Mouse (Mus musculus): ENCODE results near the gene Zfp326. TPM values are rescaled to one million over a fixed set of nuclear protein-coding genes. Genes with fewer than 3 reads are reported as not detected.

Zfp326 gene
- polyA plus RNA-seq (2014; fragmentation: Nextera tagmentation; extraction: Ambion mirVana), result 49.1 and 52.6 TPM in 2 replicates

DNA sequence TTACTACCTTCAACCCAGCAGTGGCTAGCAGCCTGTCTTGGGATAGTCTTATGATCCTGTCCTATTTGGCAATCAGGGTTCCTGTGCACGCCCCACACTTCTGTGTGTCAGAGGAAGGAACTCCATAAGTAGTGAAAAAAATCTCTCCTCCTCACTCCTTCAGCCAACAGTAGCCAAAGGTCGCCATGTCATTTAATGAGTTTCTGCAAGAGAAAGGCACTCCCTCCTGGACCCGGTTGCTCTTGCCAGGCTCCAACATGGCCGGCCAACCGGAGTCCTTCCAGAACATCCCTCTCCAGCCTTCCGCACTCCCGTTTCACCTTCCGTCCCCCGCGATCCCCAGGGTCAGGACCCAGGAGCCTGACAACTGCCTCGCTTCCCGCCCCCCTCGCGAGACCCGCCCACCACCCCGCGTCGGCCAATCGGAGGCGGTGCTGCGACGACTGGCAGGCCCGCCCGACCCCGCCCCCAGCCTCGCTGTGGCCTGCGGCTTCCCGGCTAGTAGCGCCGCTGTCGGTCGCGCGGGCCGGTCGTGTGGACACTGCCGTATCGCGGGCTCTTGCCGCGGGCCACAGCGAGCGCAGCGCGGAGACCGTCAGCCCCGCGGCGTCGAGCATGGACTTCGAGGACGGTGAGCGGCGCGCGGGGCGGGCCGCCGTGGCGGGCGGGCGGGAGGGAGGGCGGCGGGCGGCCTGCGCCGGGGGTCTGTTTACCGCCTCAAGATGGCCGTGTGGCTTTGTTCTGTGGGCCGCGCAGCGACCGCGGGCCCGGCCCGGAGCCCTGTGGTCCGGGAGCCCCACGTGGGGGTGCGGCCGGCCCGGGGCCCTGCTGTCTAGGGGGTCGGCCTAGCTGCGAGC, at the start of gene Zfp326:
TSS of gene Zfp326 (plus strand) at position 498 of the 857 bp plus-strand sequence.
- H3K27ac ChIP-seq (ENCODE audit: low read depth, low read length), result peak within 1 kb of the TSS; percentile 83
- H3K36me3 ChIP-seq (ENCODE audit: control insufficient read depth, insufficient read depth, low read length), result no peaks in the 10 kb centered on the region
- DNase-seq (ENCODE audit: low spot score) (peak; percentile 98), ATAC-seq (replicated peaks; ENCODE audit: low FRiP score) (peak; percentile 98)
- H3K4me2 ChIP-seq (ENCODE audit: low read depth, low read length, severe bottlenecking), result peak within 1 kb of the TSS; percentile 70
- peak within 1 kb of the TSS; percentile 100 for H3K9ac ChIP-seq (ENCODE audit: low read length)
- H3K27me3 ChIP-seq (ENCODE audit: control insufficient read depth, insufficient read depth, low read length), result no peaks in the 10 kb centered on the region
- H3K4me3 ChIP-seq (ENCODE audit: low read depth, low read length), result peak within 1 kb of the TSS; percentile 99
- no peaks in the 10 kb centered on the region; the same call in 1 of the 2 replicates for H3K4me1 ChIP-seq (replicated peaks; ENCODE audit: control insufficient read depth, insufficient read depth, low read length)
- WGBS, result under 1% methylated on average over 52 of the region's 83 CpGs
- H3K9me3 ChIP-seq (ENCODE audit: control insufficient read depth, low read length), result no peaks in the 10 kb centered on the region

DNA sequence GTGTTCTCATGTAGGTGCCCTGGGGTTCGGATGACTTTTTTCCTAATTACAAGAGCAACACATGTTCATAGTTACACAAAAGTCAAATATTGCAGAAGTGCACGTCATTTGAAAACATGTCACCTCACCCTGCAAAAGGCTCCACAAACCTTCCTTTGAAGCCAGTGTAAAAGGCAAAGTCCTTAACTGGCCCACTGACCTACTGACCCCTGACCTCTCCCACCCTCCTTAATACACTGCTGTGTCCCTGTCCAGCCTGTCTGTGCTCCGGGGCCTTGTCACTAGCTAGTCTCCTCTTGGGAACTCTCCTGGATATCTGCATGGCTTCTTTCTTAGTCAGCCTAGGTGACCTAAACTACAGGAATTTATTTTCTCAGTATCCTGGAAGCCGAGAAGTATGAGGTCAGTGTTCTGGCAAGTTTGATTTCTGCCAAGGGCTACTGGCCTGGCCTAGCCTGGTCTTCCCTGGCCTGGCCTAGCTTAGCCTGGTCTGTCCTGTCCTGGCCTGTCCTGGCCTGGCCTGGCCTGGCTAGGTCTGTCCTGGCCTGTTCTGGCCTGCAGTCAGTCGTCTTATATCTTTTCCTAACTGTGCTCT, 49.4 kb upstream of the Zfp326 start:
- H3K9ac ChIP-seq (ENCODE audit: low read length), result no peak overlapping the region
- no peak overlapping the region for H3K4me2 ChIP-seq (ENCODE audit: low read depth, low read length, severe bottlenecking)
- no peak for ATAC-seq (replicated peaks; ENCODE audit: low FRiP score)
- DNase-seq (ENCODE audit: low spot score), result no peak
- no peaks in the 10 kb centered on the region for H3K36me3 ChIP-seq (ENCODE audit: control insufficient read depth, insufficient read depth, low read length)
- no peak overlapping the region for H3K27ac ChIP-seq (ENCODE audit: low read depth, low read length)
- 63% methylated on average over 5 of the region's 5 CpGs for WGBS
- H3K4me1 ChIP-seq (replicated peaks; ENCODE audit: control insufficient read depth, insufficient read depth, low read length), result peaks cover 4% of the 10 kb centered on the region; the same call in 1 of the 2 replicates
- no peaks in the 10 kb centered on the region for H3K9me3 ChIP-seq (ENCODE audit: control insufficient read depth, low read length)
- no peak overlapping the region for H3K4me3 ChIP-seq (ENCODE audit: low read depth, low read length)
- no peaks in the 10 kb centered on the region for H3K27me3 ChIP-seq (ENCODE audit: control insufficient read depth, insufficient read depth, low read length)

GRCm38 (mm10) chr5:105828050-105828449, 48.3 kb upstream of the Zfp326 start:
- DNase-seq (ENCODE audit: low spot score), result no peak
- peaks cover 2% of the 10 kb centered on the region; the same call in 1 of the 2 replicates for H3K4me1 ChIP-seq (replicated peaks; ENCODE audit: control insufficient read depth, insufficient read depth, low read length)
- no peak overlapping the region for H3K4me2 ChIP-seq (ENCODE audit: low read depth, low read length, severe bottlenecking)
- H3K9me3 ChIP-seq (ENCODE audit: control insufficient read depth, low read length), result no peaks in the 10 kb centered on the region
- H3K9ac ChIP-seq (ENCODE audit: low read length), result no peak overlapping the region
- H3K4me3 ChIP-seq (ENCODE audit: low read depth, low read length), result no peak overlapping the region
- no peaks in the 10 kb centered on the region for H3K27me3 ChIP-seq (ENCODE audit: control insufficient read depth, insufficient read depth, low read length)
- ATAC-seq (replicated peaks; ENCODE audit: low FRiP score), result no peak
- 97% methylated on average over 3 of the region's 3 CpGs for WGBS
- H3K36me3 ChIP-seq (ENCODE audit: control insufficient read depth, insufficient read depth, low read length), result no peaks in the 10 kb centered on the region
- no peak overlapping the region for H3K27ac ChIP-seq (ENCODE audit: low read depth, low read length)

- Histone ChIP-seq H3K27ac (ENCODE audit: low read depth, low read length) (no peak overlapping the region), H3K9me3 (ENCODE audit: control insufficient read depth, low read length) (no peaks in the 10 kb centered on the region), H3K36me3 (ENCODE audit: control insufficient read depth, insufficient read depth, low read length) (no peaks in the 10 kb centered on the region), H3K4me1 (replicated peaks; ENCODE audit: control insufficient read depth, insufficient read depth, low read length) (no peaks in the 10 kb centered on the region), H3K9ac (ENCODE audit: low read length) (no peak overlapping the region), H3K4me3 (ENCODE audit: low read depth, low read length) (no peak overlapping the region), H3K4me2 (ENCODE audit: low read depth, low read length, severe bottlenecking) (no peak overlapping the region), H3K27me3 (ENCODE audit: control insufficient read depth, insufficient read depth, low read length) (no peaks in the 10 kb centered on the region)
- no peak for ATAC-seq (replicated peaks; ENCODE audit: low FRiP score)
- WGBS, result 48% methylated on average over 7 of the region's 7 CpGs
- DNase-seq (ENCODE audit: low spot score), result no peak
Measured at GRCm38 (mm10) chr5:105829008-105829586, 47.3 kb upstream of the Zfp326 start.

DNA sequence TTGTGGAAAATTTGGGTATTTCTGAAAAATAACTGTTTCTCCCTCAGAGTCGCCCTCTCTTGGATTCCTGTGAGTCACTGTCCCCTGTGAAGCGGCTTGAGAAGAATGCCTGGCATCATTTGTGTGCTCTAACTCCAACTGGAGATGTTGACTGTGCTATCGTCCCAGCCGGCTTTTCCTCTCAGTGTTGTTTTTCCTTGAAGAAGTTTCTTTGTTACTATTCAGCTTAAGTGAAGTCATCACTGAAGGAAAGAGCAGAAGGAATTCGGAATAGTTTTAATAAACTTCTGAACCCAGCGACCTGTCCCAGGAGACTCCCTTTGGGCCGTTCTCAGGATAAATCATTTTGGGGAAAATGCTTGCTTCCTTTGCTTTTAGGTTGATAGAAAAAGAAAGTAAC, 44.2 kb upstream of the Zfp326 start:
- Histone ChIP-seq H3K36me3 (ENCODE audit: control insufficient read depth, insufficient read depth, low read length) (no peaks in the 10 kb centered on the region), H3K4me3 (ENCODE audit: low read depth, low read length) (no peak overlapping the region), H3K4me1 (replicated peaks; ENCODE audit: control insufficient read depth, insufficient read depth, low read length) (no peaks in the 10 kb centered on the region), H3K9ac (ENCODE audit: low read length) (no peak overlapping the region), H3K27me3 (ENCODE audit: control insufficient read depth, insufficient read depth, low read length) (no peaks in the 10 kb centered on the region), H3K9me3 (ENCODE audit: control insufficient read depth, low read length) (no peaks in the 10 kb centered on the region), H3K27ac (ENCODE audit: low read depth, low read length) (no peak overlapping the region), H3K4me2 (ENCODE audit: low read depth, low read length, severe bottlenecking) (no peak overlapping the region)
- no peak for ATAC-seq (replicated peaks; ENCODE audit: low FRiP score)
- 80% methylated on average over 7 of the region's 7 CpGs for WGBS
- DNase-seq (ENCODE audit: low spot score), result no peak

DNA sequence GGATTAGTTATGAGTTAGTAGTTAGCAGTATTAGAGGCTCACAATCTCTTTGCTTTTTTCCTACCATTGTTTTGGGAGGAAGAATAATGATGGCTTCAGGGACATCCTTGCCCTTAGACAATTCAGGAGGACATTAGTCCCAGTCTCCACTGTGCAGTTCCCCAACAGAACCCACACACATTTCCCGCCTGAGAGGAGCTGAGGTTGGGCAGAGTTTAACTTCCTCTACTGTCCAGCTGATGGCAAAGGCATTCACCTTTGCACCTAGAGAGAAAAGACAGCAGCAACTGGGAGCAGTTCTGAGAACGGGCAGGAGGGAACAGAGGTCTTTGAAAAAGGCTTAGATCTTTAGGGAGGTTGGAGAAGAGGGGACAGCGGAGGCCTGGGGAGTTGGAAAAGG, 42.4 kb upstream of the Zfp326 start:
- H3K4me2 ChIP-seq (ENCODE audit: low read depth, low read length, severe bottlenecking), result no peak overlapping the region
- no peaks in the 10 kb centered on the region for H3K9me3 ChIP-seq (ENCODE audit: control insufficient read depth, low read length)
- ATAC-seq (replicated peaks; ENCODE audit: low FRiP score), result no peak
- H3K27me3 ChIP-seq (ENCODE audit: control insufficient read depth, insufficient read depth, low read length), result no peaks in the 10 kb centered on the region
- H3K27ac ChIP-seq (ENCODE audit: low read depth, low read length), result no peak overlapping the region
- no peak overlapping the region for H3K9ac ChIP-seq (ENCODE audit: low read length)
- no peak for DNase-seq (ENCODE audit: low spot score)
- no peaks in the 10 kb centered on the region for H3K36me3 ChIP-seq (ENCODE audit: control insufficient read depth, insufficient read depth, low read length)
- H3K4me3 ChIP-seq (ENCODE audit: low read depth, low read length), result no peak overlapping the region
- H3K4me1 ChIP-seq (replicated peaks; ENCODE audit: control insufficient read depth, insufficient read depth, low read length), result no peaks in the 10 kb centered on the region
- WGBS, result 78% methylated on average over 3 of the region's 3 CpGs

DNA sequence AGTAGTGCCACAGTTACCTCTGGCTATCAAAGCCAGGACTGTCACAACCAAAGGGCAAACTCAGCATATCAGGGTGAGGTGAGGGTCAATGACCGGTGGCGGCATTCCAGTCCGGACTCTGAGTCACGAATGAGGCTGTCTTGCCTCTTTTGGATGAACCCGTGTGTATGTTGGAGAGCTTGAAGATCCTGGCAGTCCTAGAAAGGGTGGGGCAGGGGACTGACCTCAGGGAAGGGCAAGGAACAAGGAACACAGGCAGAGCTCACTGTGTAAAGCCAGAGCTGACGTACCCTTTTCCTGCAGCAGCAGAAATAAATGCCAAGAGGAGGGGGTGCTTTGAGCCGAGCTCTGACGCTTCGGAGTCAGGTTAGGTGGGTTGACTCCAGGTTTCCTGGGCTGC, 40.4 kb upstream of the Zfp326 start:
- Histone ChIP-seq H3K4me2 (ENCODE audit: low read depth, low read length, severe bottlenecking) (no peak overlapping the region), H3K27me3 (ENCODE audit: control insufficient read depth, insufficient read depth, low read length) (no peaks in the 10 kb centered on the region), H3K9me3 (ENCODE audit: control insufficient read depth, low read length) (no peaks in the 10 kb centered on the region), H3K36me3 (ENCODE audit: control insufficient read depth, insufficient read depth, low read length) (no peaks in the 10 kb centered on the region), H3K4me1 (replicated peaks; ENCODE audit: control insufficient read depth, insufficient read depth, low read length) (no peaks in the 10 kb centered on the region), H3K27ac (ENCODE audit: low read depth, low read length) (no peak overlapping the region), H3K9ac (ENCODE audit: low read length) (no peak overlapping the region), H3K4me3 (ENCODE audit: low read depth, low read length) (no peak overlapping the region)
- no peak for ATAC-seq (replicated peaks; ENCODE audit: low FRiP score)
- 83% methylated on average over 9 of the region's 9 CpGs for WGBS
- no peak for DNase-seq (ENCODE audit: low spot score)

GRCm38 (mm10) chr5:105839740-105840310, 36.5 kb upstream of the Zfp326 start:
- Histone ChIP-seq H3K36me3 (ENCODE audit: control insufficient read depth, insufficient read depth, low read length) (no peaks in the 10 kb centered on the region), H3K27ac (ENCODE audit: low read depth, low read length) (no peak overlapping the region), H3K9me3 (ENCODE audit: control insufficient read depth, low read length) (no peaks in the 10 kb centered on the region), H3K9ac (ENCODE audit: low read length) (no peak overlapping the region), H3K4me1 (replicated peaks; ENCODE audit: control insufficient read depth, insufficient read depth, low read length) (no peaks in the 10 kb centered on the region), H3K4me2 (ENCODE audit: low read depth, low read length, severe bottlenecking) (no peak overlapping the region), H3K27me3 (ENCODE audit: control insufficient read depth, insufficient read depth, low read length) (no peaks in the 10 kb centered on the region), H3K4me3 (ENCODE audit: low read depth, low read length) (no peak overlapping the region)
- ATAC-seq (replicated peaks; ENCODE audit: low FRiP score), result no peak
- no peak for DNase-seq (ENCODE audit: low spot score)
- WGBS, result 72% methylated on average over 13 of the region's 13 CpGs
